Mouse (Mus musculus) effector memory CD4-positive, alpha-beta T cell, adult 5 months (primary cell): Measurements from ENCODE around the gene Slc35g3. TPM values are rescaled to one million over a fixed set of nuclear protein-coding genes. Genes with fewer than 3 reads are reported as not detected.

ENCODE experiments used
- polyA plus RNA-seq: library from polyadenylated mRNA; unstranded; fragments of 100-300 nt; shearing (Covaris generic); gene quantifications from one replicate; pipeline ENCODE4 v1.2.1, GENCODE M21; 2017

The Slc35g3 gene
- not detected for polyA plus RNA-seq

DNA sequence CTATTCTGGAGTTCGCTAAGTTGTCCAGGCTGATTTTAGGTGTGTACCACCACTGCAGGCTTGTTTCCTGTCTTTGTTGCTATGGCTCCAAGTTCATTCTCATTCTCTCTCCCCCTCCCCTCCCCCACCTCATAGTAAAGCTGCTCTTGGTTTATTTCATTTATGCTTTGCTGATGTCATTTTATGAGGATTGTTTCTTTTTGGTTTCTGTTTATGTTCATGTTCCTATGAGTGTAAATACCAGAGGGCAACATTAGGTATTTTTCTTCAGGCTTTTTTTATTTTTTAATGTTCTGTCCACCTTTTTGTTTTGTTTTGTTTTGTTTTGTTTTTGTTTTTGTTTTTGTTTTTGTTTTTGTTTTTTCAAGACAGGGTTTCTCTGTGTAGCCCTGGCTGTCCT, at the start of gene Slc35g3:
Slc35g3 (minus strand) TSS at position 101 of the 400 bp plus-strand sequence.

DNA sequence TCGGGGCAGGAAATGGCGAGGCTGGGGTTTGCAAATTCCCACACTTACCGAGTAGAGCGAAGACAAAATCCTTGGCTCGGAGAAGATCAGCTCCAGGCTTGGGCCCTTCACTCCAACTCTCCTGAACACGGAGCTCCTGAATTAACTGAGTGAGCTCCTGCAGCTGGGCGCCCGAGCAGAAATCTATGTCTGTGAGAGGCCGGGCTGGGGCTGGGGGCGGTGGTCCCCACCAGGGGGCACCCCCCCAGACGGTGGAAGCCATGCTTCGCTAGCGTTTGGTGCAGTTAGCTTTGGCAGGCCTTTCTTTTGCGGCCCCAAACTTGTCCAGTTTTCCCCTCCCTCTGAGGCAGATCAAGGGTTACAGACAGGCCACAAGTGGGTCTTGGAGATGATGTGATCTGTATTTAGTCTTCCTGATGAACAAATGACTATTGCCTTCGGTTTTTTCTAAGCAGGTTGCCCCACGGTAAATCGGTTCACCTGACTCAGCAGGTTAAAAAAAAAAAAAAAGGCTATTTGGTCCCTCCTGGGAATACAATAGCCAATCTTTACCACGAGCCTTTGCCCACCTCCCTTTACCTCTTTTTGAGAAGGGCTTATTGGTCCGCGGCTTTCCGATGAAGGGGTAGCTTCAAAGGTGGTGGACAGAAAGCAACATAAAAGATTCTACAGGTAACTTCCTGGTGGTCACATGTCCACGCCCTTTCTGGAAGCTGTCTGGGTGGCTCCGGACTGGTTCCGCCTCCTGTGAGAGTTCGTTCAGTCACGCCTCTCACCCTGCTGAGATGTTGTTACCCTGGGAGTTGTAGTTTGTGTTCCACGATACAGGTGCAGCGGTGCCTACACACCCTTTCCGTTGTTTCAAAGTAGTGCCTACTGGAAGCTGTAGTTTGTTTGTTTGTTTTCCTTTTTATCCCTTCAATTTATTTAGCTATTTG, 43.5 kb upstream of the Slc35g3 start, which contains the start of gene Tmem102:
Tmem102 (minus strand) TSS at position 653 of the 938 bp plus-strand sequence.

DNA sequence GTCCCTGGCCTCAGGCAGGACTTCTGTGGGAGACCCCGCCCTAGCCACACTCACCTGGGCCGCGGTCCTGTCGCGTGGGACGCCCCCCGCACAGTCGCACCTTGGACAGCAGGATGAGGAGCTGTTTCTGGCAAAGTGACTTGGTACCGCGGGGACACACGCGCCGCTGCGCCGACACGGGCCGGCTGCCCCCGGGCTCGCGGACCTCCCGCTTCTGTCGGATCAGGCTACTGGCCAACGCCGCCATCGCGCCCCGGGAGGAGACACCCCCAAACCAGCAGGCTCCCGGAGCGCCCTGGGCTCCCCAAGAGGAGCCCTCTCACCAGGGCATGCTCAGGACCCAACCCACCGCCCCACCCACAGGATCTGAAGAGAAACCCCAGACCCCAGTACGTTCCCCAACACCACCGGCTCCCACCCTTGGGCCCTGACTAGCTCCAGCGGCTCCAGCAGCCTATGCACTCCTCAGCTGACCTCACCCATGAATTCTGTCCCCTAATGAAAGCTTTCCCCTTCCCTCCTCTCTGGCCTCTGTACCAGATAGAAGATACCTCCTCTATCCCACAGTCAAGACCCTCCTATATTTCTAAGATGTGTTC, 39.7 kb upstream of the Slc35g3 start, which contains the start of gene Fgf11:
Fgf11 (minus strand) TSS at position 479 of the 599 bp plus-strand sequence.

DNA sequence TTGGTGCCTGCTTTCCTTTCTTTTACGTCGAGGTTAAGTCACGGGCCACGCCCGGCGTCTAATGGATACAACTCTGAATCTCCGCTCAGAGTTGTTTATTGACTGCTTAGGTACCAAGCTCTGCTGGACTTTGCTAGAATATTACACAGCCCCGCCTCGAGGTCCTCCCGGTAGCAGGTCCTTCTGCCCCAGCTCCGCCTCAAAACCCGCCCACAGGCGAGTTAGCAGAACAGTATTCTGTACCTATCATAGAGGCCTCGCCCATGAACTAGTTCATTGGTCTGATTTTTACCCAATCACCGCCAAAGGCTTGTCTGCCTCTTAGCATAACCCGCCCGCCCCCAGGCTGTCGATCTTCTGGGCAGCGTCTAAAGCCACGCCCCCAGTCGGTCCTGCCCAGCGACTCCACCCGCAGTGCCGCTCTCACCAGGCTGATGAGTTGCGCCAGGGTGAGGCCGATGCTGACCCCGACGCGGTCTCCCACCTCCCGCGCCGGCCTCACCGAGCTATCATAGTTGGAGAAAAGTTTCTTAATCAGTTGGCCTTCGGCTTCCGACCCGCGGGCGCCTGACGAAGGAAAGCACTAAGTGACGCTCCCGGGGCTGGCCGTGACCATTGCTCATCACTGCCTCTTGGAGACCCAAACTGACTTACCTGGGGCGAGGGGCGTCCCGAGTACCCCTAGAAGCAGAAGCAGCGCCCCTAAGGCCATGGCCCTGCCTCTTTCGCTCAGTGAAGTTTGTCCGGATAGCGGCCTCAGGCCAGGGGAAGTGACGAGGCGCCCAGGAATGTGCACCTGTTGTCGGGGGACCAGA, 33.6 kb upstream of the Slc35g3 start, which contains the start of gene Chrnb1:
Chrnb1 (minus strand) TSS at position 776 of the 815 bp plus-strand sequence.

DNA sequence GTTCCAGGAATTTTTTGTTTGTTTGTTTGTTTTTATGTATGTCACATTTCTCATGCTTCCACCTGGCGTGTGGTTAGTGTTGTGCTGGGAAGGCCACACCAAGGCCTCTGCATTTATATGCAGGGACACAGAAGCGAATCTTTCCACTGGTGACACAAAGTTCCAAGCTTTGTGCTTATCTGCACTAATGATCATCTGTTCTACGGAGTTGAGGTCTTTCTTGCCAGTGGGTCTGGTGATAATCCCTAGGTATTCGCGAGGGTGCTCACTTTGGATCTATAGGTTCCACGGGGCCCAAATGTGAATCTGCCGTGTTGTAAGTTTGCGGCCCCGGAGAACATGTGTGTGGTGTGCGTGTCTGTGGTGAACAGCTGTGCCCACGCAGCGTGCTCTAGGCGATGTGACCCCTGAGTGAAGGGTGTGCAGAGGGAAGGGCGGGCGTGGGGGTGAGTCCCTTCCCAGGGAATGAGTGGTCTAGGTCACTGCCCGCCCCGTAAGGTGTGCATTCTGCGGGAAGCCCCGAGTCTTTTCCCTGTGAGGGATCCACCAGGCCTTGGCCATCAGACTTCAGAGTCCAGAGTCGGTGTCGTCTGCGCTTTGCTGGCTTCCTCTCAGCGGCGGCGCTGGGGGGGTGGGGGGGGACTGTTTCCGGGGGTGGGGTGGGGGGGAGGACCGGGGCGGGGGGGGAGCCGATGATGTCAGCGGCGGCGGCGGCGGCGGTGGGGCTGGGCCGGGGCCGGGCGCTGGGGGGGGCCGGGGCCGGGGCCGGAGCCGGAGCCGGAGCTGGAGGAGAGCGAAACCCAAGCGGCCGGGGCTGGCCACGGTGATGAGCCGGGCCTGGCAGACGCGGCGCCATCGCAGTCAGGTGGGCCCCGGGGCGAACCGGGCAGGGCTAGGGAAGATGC, 3.7 kb upstream of the Slc35g3 start, which contains the start of gene Zbtb4:
Zbtb4 (plus strand) TSS at position 692 of the 905 bp plus-strand sequence.

DNA sequence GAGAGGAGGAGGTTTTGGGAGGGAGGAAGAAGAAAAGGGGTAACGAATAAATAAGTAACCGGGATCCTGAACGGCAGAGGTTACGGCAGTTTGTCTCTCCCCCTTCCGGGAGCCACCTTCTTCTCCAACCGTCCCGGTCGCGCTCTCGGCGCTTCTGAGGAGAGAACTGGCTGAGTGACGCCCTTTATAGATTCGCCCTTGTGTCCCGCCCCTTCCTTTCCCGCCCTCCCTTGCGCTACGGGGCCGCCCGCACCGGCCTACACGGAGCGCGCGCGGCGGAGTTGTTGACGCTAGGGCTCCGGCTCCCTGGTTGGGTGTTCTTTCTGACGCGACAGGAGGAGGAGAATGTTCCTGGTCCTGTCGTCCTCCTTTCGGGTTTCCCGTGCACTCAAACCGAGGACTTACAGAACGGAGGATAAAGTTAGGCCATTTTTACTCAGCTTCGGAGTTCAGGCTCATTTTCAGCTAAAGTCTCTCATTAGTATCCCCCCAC, 3.2 kb downstream of the Slc35g3 start, which contains the start of gene Polr2a:
Polr2a (minus strand) TSS at position 160 of the 493 bp plus-strand sequence.

Other genes starting within 250 kb of the Slc35g3 start
- gene Dnah2, start 212.9 kb downstream of the Slc35g3 start, polyA plus RNA-seq, result not detected
- gene Efnb3, start 201.8 kb downstream of the Slc35g3 start, polyA plus RNA-seq, result not detected
- gene Wrap53, start 181.7 kb downstream of the Slc35g3 start, polyA plus RNA-seq, result 11.0 TPM
- gene Trp53, start 181.6 kb downstream of the Slc35g3 start, polyA plus RNA-seq, result 180 TPM
- not detected for gene Atp1b2, start 156.0 kb downstream of the Slc35g3 start, polyA plus RNA-seq
- gene Shbg, start 144.1 kb downstream of the Slc35g3 start, polyA plus RNA-seq, result not detected
- gene Sat2, start 139.9 kb downstream of the Slc35g3 start, polyA plus RNA-seq, result not detected
- gene Fxr2, start 129.0 kb downstream of the Slc35g3 start, polyA plus RNA-seq, result 70.3 TPM
- not detected for gene Sox15, start 106.7 kb downstream of the Slc35g3 start, polyA plus RNA-seq
- gene Mpdu1, start 99.3 kb downstream of the Slc35g3 start, polyA plus RNA-seq, result 39.4 TPM
- gene Cd68, start 95.8 kb downstream of the Slc35g3 start, polyA plus RNA-seq, result 4.3 TPM
- gene Eif4a1, start 89.5 kb downstream of the Slc35g3 start, polyA plus RNA-seq, result 908 TPM
- 32.0 TPM for gene Senp3, start 79.9 kb downstream of the Slc35g3 start, polyA plus RNA-seq
- not detected for gene Tnfsf13, start 76.2 kb downstream of the Slc35g3 start, polyA plus RNA-seq
- gene Tnfsf12, start 66.1 kb downstream of the Slc35g3 start, polyA plus RNA-seq, result not detected
- gene Tnfsfm13, start 65.9 kb downstream of the Slc35g3 start, polyA plus RNA-seq, result not detected
- 60.5 TPM for gene Polr2a, start 3.3 kb downstream of the Slc35g3 start, polyA plus RNA-seq
- gene Zbtb4, start 3.9 kb upstream of the Slc35g3 start, polyA plus RNA-seq, result 7.6 TPM
- gene Chrnb1, start 34.0 kb upstream of the Slc35g3 start, polyA plus RNA-seq, result 1.4 TPM
- gene Fgf11, start 39.9 kb upstream of the Slc35g3 start, polyA plus RNA-seq, result not detected
- gene Tmem102, start 43.7 kb upstream of the Slc35g3 start, polyA plus RNA-seq, result not detected
- not detected for gene Gm39566, start 53.3 kb upstream of the Slc35g3 start, polyA plus RNA-seq
- gene Spem2, start 56.5 kb upstream of the Slc35g3 start, polyA plus RNA-seq, result not detected
- not detected for gene Spem1, start 60.2 kb upstream of the Slc35g3 start, polyA plus RNA-seq
- not detected for gene Nlgn2, start 75.8 kb upstream of the Slc35g3 start, polyA plus RNA-seq
- gene Tmem256, start 76.5 kb upstream of the Slc35g3 start, polyA plus RNA-seq, result 42.5 TPM
- gene Plscr3, start 84.4 kb upstream of the Slc35g3 start, polyA plus RNA-seq, result 9.2 TPM
- not detected for gene Tnk1, start 96.8 kb upstream of the Slc35g3 start, polyA plus RNA-seq
- not detected for gene Tmem95, start 116.0 kb upstream of the Slc35g3 start, polyA plus RNA-seq
- 0.11 TPM for gene Kctd11, start 119.4 kb upstream of the Slc35g3 start, polyA plus RNA-seq
- 462 TPM for gene Acap1, start 133.6 kb upstream of the Slc35g3 start, polyA plus RNA-seq
- 0.80 TPM for gene 2810408A11Rik, start 139.0 kb upstream of the Slc35g3 start, polyA plus RNA-seq
- 5.4 TPM for gene Neurl4, start 139.1 kb upstream of the Slc35g3 start, polyA plus RNA-seq
- 200 TPM for gene Gps2, start 151.9 kb upstream of the Slc35g3 start, polyA plus RNA-seq
- gene Eif5a, start 160.0 kb upstream of the Slc35g3 start, polyA plus RNA-seq, result 977 TPM
- not detected for gene Ybx2, start 173.8 kb upstream of the Slc35g3 start, polyA plus RNA-seq
- gene Slc2a4, start 186.2 kb upstream of the Slc35g3 start, polyA plus RNA-seq, result not detected
- gene Cldn7, start 202.8 kb upstream of the Slc35g3 start, polyA plus RNA-seq, result not detected
- 41.4 TPM for gene Ctdnep1, start 219.2 kb upstream of the Slc35g3 start, polyA plus RNA-seq
- 50.5 TPM for gene Elp5, start 220.5 kb upstream of the Slc35g3 start, polyA plus RNA-seq
- 366 TPM for gene Gabarap, start 229.2 kb upstream of the Slc35g3 start, polyA plus RNA-seq
- 52.0 TPM for gene Phf23, start 233.8 kb upstream of the Slc35g3 start, polyA plus RNA-seq
- gene Dvl2, start 238.6 kb upstream of the Slc35g3 start, polyA plus RNA-seq, result 20.9 TPM